Mouse (Mus musculus) lung, postnatal 10 days (tissue): ENCODE results near the gene Alg9.

ENCODE experiments used
- DNase-seq: peaks from one replicate; pipeline ENCODE4 v3.0.0; 2021

The Alg9 gene

GRCm38 (mm10) chr9:50774991-50775612, at the start of gene Alg9, which contains the start of gene 1110032A03Rik:
Gene Alg9 (plus strand): TSS chr9:50775019.
Gene 1110032A03Rik (minus strand): TSS chr9:50775520.
- peak; percentile 93 for DNase-seq

- DNase-seq = no peak
Measured at GRCm38 (mm10) chr9:50725921-50726590, 48.8 kb upstream of the Alg9 start.

- no peak for DNase-seq
Measured at GRCm38 (mm10) chr9:50727171-50727924, 47.5 kb upstream of the Alg9 start.

- peak; percentile 79 for DNase-seq
Measured at GRCm38 (mm10) chr9:50727925-50728651, 46.7 kb upstream of the Alg9 start.

GRCm38 (mm10) chr9:50729600-50729999, 45.2 kb upstream of the Alg9 start:
- DNase-seq = no peak

DNA sequence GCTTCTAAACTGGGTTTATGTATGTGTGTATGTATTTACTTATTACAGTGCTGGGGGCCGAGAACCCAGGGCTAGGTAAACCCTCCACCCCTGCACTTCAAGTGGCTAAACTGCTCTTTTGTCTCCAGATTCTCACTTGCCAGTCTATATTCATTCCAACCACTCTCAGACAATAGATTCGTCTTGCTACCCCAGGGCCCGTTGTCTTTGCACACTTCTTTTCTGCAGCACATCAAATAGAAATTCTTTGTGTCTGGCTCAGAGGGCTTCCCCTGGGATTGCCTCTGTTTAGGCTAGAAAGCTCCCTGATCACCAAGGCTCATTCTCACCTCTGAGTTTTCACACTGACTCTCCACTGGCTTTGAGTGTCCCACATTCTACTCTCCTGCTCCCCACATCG, 42.3 kb upstream of the Alg9 start:
- no peak for DNase-seq

- peak; percentile 72 for DNase-seq
Measured at GRCm38 (mm10) chr9:50734989-50735388, 39.8 kb upstream of the Alg9 start.

DNA sequence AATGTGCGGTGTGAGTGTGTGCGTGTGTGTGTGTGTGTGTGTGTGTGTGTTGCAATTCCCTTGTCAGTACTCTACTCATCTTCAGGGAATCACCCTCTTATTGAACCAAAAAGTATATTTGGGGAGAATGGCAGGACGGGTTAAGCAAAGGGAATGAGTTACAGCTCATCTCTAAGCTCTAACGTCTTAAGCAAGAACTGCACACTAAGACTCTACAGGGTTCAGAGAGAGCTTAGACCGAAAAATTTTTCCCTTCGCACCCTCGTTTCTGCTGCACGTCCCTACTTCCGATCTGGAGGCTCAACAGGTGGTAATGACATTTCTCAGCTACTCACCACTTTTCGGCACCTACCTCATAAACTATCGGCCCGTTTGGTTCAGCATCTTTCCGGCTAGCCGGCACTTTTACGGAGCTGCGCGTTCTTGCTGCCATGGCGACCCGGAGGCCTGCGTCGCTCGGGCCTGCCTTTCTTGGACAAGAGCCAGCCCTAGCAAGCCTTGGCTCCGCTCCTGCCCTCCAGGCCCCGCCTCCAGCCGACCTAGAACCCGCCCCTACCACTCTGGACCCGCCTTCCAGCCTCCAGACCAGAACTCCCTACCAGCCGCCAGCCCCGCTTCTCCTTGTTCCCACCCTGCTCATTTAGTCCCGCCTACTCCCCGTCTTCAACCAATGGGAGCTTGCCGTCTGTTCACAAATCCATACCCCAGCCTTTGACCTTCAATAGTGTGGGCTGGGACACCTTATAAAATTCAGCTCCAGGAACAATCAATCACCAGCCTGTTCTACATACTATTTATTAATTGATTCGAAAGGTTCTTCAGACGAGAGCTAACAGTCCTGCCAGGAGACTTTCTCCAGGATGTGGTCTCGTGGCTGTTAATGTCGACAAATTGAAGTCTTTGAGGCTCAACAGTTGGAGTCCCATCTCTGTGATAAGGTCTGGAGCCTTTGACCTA, 35.6 kb upstream of the Alg9 start, which contains the start of gene Dixdc1:
Gene Dixdc1 (minus strand): TSS at position 604 of the 957 bp plus-strand sequence.
- peak; percentile 96 for DNase-seq

GRCm38 (mm10) chr9:50740867-50741784, 33.7 kb upstream of the Alg9 start:
- DNase-seq = no peak

- no peak for DNase-seq
Measured at GRCm38 (mm10) chr9:50742261-50742660, 32.6 kb upstream of the Alg9 start.

DNA sequence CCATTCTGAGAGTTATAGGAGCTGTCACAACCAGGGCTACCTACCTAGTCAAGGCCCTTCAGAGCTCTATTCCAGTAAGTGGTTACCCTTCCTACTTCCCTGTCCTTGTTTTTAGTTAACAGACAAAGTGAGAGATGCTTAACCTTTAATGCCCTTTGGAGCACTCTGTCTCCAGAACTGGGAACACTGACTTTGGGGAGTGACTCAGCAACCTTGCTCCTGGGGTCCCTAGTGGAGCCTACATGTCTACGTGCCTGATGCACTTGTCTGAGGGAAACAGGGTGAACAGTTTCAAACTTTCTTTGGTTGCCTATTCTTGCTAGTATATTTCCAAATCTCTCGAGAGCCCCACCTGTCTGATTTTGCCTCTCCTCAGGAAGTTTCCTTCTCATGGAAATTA, 32.1 kb upstream of the Alg9 start:
- no peak for DNase-seq

GRCm38 (mm10) chr9:50745806-50746205, 29.0 kb upstream of the Alg9 start:
- DNase-seq = peak; percentile 48

GRCm38 (mm10) chr9:50746214-50746677, 28.6 kb upstream of the Alg9 start, which contains the start of gene 2310030G06Rik:
Gene 2310030G06Rik (minus strand): TSS chr9:50746536.
- peak; percentile 66 for DNase-seq

DNA sequence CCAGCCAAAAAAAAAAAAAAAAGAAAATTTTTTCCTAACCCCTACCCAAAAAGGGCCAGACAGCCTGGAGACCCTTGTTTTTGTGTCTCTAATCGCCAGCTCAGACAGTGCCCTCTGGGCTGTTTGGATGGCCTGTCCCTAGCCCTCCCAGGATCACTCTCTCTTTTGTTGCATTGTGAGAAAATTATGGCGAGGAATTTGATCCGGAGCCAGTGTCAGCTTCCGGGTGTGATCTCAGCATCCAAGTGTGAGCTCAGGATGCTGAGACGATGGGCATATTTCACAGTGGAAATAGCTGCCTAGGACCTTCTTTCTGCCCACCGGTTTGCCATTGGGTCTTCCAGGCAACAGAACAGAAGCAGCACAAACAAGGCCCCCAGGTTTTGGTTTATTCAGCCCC, 24.1 kb upstream of the Alg9 start:
- DNase-seq = peak; percentile 51

GRCm38 (mm10) chr9:50751323-50751722, 23.5 kb upstream of the Alg9 start, which contains the start of gene Cryab:
Gene Cryab (plus strand): TSS chr9:50751325.
- no peak for DNase-seq

DNA sequence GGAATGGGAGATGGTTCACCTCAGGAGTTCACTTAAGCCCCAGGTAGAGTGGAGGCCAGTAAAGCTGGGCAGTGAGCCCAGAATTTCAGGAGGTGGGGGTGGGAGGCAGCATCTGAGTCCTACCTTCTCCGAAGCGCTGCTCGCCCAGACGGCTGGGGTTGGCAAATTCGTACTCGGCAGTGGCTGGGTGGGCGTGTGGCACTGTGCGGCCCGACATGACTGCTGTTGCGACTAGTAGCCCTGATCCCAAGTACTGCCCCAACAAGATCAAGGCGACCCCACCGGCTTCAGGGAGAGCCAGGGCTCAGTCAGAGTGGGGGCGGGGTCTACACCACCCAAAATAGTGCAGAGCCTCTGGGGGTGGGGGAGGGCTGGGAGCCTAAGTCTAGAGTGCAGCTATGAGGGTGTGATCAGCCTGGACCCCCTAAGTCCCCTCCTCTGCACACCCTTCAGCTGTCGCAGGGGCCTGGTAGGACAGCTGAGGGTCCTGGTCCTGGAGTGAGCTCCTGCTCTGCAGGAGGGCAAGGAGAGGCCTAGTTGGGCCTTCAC, 22.7 kb upstream of the Alg9 start, which contains the start of gene Hspb2:
Gene Hspb2 (minus strand): TSS at position 301 of the 549 bp plus-strand sequence.
- DNase-seq = peak; percentile 75

DNA sequence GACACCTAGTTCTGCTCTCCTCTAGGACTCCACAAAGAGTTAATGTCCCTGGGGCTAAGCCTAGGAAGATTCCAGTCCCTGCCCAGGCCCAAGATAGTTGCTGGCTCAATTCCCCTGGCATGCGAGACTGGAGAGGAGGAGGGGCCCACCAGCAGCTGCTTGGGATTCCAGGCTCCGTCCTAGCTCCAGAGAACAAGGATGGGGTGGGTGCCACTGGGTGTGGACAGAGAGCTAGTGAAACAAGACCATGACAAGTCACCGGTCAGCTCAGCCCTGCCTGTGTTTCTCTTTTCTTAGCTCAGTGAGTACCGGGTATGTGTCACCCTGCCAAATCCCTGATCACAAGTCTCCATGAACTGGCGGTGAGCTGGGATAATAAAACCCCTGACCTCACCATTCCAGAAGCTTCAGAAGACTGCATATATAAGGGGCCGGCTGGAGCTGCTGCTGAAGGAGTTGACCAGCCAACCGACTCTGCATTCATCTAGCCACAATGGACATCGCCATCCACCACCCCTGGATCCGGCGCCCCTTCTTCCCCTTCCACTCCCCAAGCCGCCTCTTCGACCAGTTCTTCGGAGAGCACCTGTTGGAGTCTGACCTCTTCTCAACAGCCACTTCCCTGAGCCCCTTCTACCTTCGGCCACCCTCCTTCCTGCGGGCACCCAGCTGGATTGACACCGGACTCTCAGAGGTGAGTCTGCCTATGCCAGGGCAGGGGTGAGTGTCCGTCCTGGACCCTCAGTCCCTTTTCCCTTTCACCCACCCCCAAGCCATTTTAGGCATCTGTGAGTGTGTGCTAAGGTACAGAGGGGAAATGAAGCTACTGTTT, 21.8 kb upstream of the Alg9 start:
- peak; percentile 95 for DNase-seq

DNA sequence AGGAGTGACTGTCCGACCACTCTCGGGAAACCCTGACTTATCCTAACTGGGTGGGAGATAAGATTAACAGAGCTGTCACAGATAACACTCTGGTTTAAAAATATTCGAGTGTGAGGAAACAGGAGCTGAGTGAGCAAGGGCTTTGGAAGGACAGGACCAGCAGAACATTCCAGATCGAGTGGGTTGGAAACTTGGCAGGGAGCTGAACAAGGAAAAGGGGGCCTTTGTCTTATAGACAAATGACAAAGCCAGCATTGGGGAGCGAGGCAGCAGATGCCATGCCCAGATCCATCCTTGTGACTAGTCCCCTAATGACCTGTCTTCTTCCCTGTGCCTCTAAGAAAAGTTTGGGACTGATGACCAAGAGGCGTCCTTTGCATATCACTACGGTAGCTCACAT, 20.9 kb upstream of the Alg9 start:
- DNase-seq = no peak

DNA sequence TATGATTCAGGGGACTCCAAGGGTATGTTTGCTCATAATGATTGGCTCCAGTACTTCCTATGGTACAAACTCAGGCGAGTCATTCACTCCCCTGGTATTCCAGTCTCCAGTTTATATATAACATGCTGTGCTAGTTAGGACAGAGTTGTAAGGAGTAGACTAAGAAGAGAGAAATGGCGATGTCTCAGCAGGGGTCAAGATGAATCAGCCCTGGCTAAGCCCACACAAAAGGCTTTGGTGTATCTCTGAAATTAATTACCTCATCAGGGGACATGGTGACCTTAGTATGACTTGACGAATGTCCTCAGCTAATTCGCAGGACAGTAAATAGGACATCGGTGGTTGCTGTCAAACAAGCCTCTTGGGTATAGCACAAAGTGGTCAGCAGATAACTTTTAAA, 18.1 kb upstream of the Alg9 start:
- no peak for DNase-seq
